Mouse (Mus musculus) mesoderm, embryonic 11.5 days (tissue): ENCODE measurements at regions not wholly inside any gene's neighbourhood (a gene's known extent, or its start where the extent isn't known, plus 50 kb on each side); places are given as distances from the start of the nearest gene placed in this dataset.

Experiments used
- DNase-seq: peaks from one replicate; pipeline ENCODE4 v3.0.0-alpha.2; 2012; ENCODE audit warnings: low read depth, low spot score

GRCm38 (mm10) chr12:31172451-31173318 lies 67.9 kb upstream of the Gm6993 start:
- DNase-seq = no peak

DNA sequence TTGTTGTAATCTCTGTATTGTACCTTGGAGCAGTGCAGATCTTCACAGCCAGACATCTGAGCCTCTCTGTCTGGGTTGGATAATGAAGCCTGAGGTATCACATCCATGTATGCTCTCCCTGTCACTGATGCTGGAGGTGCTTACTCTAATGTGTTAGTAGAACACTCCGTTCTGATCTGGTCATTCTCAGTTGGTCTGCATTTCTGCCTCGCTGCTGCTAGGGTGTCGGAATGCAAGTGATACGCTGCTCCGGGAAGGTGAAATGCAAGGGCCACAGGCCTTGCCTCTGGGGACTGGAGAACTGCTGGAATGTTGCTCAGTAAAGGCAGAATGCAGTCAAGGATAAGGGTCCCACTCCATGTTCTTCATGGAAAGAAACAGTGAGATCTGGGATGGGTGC lies 67.1 kb upstream of the Gm6993 start:
- DNase-seq = no peak

- peak; percentile 23 for DNase-seq
Observed at GRCm38 (mm10) chr12:31179536-31179935, 61.0 kb upstream of the Gm6993 start.

GRCm38 (mm10) chr12:31183632-31184031 lies 56.9 kb upstream of the Gm6993 start:
- DNase-seq = no peak

DNA sequence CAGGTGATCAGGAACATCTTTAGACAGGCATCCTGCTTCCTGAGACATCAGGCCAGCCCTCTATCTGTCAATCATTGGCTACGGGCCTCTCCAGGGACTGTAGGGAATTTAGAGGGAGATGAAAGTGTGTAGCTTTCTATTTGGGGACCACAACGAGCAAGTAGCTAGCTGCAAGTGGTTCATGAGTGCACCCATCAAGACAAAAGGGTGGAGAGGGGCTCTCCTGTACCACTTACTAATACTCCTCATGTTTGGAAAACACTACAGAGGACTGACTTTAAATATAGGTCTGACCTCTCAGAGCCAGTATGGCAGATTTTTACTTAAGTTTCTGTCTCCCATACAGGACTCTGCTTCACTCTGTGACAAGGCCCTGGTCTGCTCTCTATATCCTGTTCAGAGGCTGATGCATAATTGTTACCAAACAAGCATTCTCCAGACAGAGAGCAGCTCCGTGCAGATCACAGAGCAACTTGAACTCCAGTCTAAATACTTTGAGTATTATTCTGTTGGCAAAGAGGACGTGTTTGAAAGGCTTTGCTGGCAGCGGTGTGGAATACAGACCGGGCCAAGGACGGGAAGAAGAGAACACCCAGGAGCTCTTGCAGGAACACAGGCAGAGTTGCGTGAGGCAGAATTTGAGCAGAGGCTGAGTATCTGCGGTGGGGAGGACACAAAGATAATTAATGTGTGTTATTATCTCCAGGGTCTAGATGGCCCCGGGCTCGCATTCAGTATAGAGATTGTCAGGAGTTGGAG lies 56.2 kb upstream of the Gm6993 start:
- no peak for DNase-seq

DNA sequence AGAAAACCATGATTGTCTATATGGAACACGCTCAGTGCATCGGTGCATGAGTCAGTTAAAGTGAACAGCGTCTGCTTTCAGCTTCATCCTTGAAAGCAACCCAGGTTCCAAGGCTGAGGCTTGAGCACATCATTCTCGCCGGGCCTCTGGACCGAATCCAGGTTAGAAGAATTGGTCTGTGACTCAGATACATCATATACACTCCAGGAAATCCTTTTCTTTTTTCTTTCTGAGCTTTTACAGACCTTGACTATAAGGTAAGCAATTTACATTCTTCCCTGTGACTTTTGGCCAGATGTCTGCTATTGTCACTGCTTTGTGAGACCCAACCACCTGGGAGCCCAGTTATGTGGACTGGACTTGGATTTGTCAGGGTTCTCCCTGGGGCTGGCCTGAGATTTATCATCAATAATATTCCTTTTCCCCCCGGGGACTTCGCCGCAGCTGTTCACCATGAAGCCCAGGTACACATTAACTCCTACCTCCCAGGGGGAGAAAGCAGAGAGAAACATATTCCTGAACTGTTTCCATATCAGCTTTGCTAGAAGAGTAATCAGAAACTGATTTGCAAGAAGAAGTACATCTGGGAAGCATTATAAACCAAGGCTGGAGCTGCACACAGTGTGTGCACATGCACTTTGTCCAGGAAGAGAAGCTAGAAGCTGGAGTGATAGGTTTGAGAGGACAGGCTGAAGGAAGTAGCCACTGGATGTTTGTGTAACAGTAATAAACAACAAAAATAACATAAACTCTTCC lies 55.2 kb upstream of the Gm6993 start:
- DNase-seq = peak; percentile 41

GRCm38 (mm10) chr12:31185933-31186845 lies 54.4 kb upstream of the Gm6993 start:
- no peak for DNase-seq

DNA sequence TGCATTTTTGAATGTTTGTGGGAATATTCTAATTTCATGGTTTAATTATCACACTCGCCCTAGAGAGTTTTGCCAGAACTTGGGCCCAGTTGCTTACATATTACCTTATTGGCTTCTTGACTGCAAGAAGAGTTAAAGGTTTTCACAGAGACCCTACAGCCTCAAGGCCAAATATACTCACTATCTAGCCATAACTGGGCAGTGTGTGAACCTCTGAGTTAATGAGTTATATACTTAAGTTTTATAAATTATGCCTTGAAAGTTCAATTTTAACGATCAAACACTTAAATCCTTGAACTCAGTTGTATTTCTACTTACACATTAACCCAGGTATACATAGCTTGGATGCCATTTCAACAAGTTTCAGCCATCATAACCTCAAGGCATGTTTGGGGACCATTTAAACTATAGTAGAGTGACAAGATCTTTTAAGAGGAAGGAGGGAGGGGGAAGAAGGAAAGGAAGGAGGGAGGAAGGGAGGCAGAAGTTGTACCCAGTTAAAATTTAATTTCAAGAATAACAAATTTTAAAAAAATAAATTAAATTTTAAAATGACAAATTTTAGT lies 52.5 kb upstream of the Gm6993 start:
- no peak for DNase-seq

- no peak for DNase-seq
Observed at GRCm38 (mm10) chr12:31190265-31190664, 50.3 kb upstream of the Gm6993 start.
